In genomic region chr17:86970026-86970750, GRCm38 (mm10) we compare ENCODE assay signal across 36 mouse cellular contexts. TPM values are rescaled to one million over a fixed set of nuclear protein-coding genes. Genes with fewer than 3 reads are reported as not detected.
DNase-seq lines count a peak whose midpoint lies in the region; ATAC-seq and TF ChIP-seq lines count a peak whose summit lies in the region.
"Had no signal": no experiment of that assay in that cellular context is flagged by ENCODE, and none has a peak within 500 bp of the region (broad histone marks: within the 10 kb centered on the region; RNA-seq: fewer than 3 reads in every experiment).

No protein-coding gene starts in this region.

- 90% methylated on average over 15 of the region's 15 CpGs for WGBS in hindbrain, postnatal 0 days
- 94% methylated on average over 15 of the region's 15 CpGs for WGBS in hindbrain, embryonic 12.5 days
- 92% methylated on average over 15 of the region's 15 CpGs for WGBS in embryonic facial prominence, embryonic 13.5 days

- no peak for ATAC-seq in hindbrain, postnatal 0 days
- ATAC-seq in hindbrain, embryonic 12.5 days (ENCODE audit: low FRiP score): no peak
- ATAC-seq in embryonic facial prominence, embryonic 13.5 days (ENCODE audit: insufficient number of reproducible peaks, insufficient read depth, low FRiP score, low TSS enrichment, low read depth): no peak
- ATAC-seq: intestine, postnatal 0 days had no signal

- H3K27me3 ChIP-seq in hindbrain, postnatal 0 days (ENCODE audit: insufficient read depth, low read length): no peaks in the 10 kb centered on the region
- H3K27me3 ChIP-seq in hindbrain, embryonic 12.5 days: no peaks in the 10 kb centered on the region
- no peaks in the 10 kb centered on the region for H3K27me3 ChIP-seq in embryonic facial prominence, embryonic 13.5 days
- H3K27me3 ChIP-seq: hindbrain, embryonic 13.5 days; limb, embryonic 15.5 days had no signal

- no peak for DNase-seq in hindbrain, postnatal 0 days (ENCODE audit: low spot score)
- peak; percentile 51 for DNase-seq in thymus, postnatal 4 days
- DNase-seq in thymus, postnatal 25 days: no peak
- no peak for DNase-seq in lung, adult 18-20 months
- DNase-seq: adrenal gland, adult 2 months; adrenal gland, postnatal 36 days; cerebellum, adult 9-10 months; cerebellum, postnatal 36 days; embryo, embryonic 11 days; gastrocnemius, postnatal 14 days; kidney, adult 9 months; kidney, postnatal 10 days; layer of hippocampus, postnatal 36 days; lung, embryonic 14.5 days; lung, postnatal 14 days; retina, postnatal 1 day; right cerebral cortex, postnatal 14 days had no signal

- no peak overlapping the region for H3K4me2 ChIP-seq in hindbrain, postnatal 0 days (ENCODE audit: low read depth, low read length)
- no peak overlapping the region for H3K4me2 ChIP-seq in hindbrain, embryonic 12.5 days (replicated peaks)
- no peak overlapping the region for H3K4me2 ChIP-seq in embryonic facial prominence, embryonic 13.5 days
- H3K4me2 ChIP-seq: heart, embryonic 11.5 days; hindbrain, embryonic 13.5 days; limb, embryonic 15.5 days; lung, embryonic 14.5 days had no signal

- no peak overlapping the region for H3K9ac ChIP-seq in hindbrain, postnatal 0 days (replicated peaks; ENCODE audit: low read length)
- no peak overlapping the region; the same call in 1 of the 2 replicates for H3K9ac ChIP-seq in hindbrain, embryonic 12.5 days
- 0 out of 2 replicates have a peak overlapping the region, but pooled peaks have one; percentile 4 for H3K9ac ChIP-seq in embryonic facial prominence, embryonic 13.5 days
- H3K9ac ChIP-seq: hindbrain, embryonic 13.5 days; limb, embryonic 15.5 days; liver, embryonic 14.5 days; lung, embryonic 14.5 days had no signal

- TF ChIP-seq CTCF in hindbrain, postnatal 0 days (IDR thresholded peaks at IDR 0.05; ENCODE audit: low read depth): no peak

- H3K27ac ChIP-seq in hindbrain, postnatal 0 days: peak overlapping the region; percentile 49; the same call in 1 of the 2 replicates
- H3K27ac ChIP-seq in hindbrain, embryonic 12.5 days: no peak overlapping the region
- H3K27ac ChIP-seq in embryonic facial prominence, embryonic 13.5 days: no peak overlapping the region
- H3K27ac ChIP-seq: hindbrain, embryonic 13.5 days; limb, embryonic 10.5 days; limb, embryonic 15.5 days; liver, embryonic 14.5 days had no signal

- no peaks in the 10 kb centered on the region; the same call in 1 of the 2 replicates for H3K36me3 ChIP-seq in hindbrain, postnatal 0 days (ENCODE audit: insufficient read depth, low read length)
- no peaks in the 10 kb centered on the region for H3K36me3 ChIP-seq in hindbrain, embryonic 12.5 days
- peaks cover 40% of the 10 kb centered on the region for H3K36me3 ChIP-seq in embryonic facial prominence, embryonic 13.5 days

- no peak overlapping the region for H3K4me3 ChIP-seq in hindbrain, postnatal 0 days (ENCODE audit: low read length)
- no peak overlapping the region for H3K4me3 ChIP-seq in hindbrain, embryonic 12.5 days
- no peak overlapping the region for H3K4me3 ChIP-seq in embryonic facial prominence, embryonic 13.5 days
- H3K4me3 ChIP-seq: hindbrain, embryonic 13.5 days; limb, embryonic 10.5 days; limb, embryonic 15.5 days had no signal

- no peaks in the 10 kb centered on the region for H3K9me3 ChIP-seq in hindbrain, postnatal 0 days (ENCODE audit: low read length)
- no peaks in the 10 kb centered on the region for H3K9me3 ChIP-seq in hindbrain, embryonic 12.5 days (replicated peaks)
- H3K9me3 ChIP-seq in embryonic facial prominence, embryonic 13.5 days: no peaks in the 10 kb centered on the region
- H3K9me3 ChIP-seq: hindbrain, embryonic 13.5 days; limb, embryonic 10.5 days; limb, embryonic 15.5 days had no signal

- peaks cover 9% of the 10 kb centered on the region; the same call in 1 of the 2 replicates for H3K4me1 ChIP-seq in hindbrain, postnatal 0 days (ENCODE audit: insufficient read depth, low read length)
- peaks cover 8% of the 10 kb centered on the region for H3K4me1 ChIP-seq in hindbrain, embryonic 12.5 days
- H3K4me1 ChIP-seq in embryonic facial prominence, embryonic 13.5 days: peaks cover 40% of the 10 kb centered on the region

RNA-seq across cellular contexts. Expression of gene Rhoq, which starts 7.3 kb away (rescaled TPM):
- 24.1 and 51.7 TPM in 2 replicates for total RNA-seq in hindbrain, postnatal 0 days (2014; rRNA removed)
- polyA plus RNA-seq in hindbrain, postnatal 0 days (2015; fragmentation: Nextera tagmentation; extraction: Ambion mirVana): 5.9 and 6.7 TPM in 2 replicates
- polyA plus RNA-seq in hindbrain, embryonic 12.5 days (2016; fragmentation: Nextera tagmentation; extraction: Ambion mirVana): 16.3 and 19.2 TPM in 2 replicates
- 18.2 and 22.5 TPM in 2 replicates for polyA plus RNA-seq in embryonic facial prominence, embryonic 13.5 days (2015; fragmentation: Nextera tagmentation; extraction: Ambion mirVana)

RNA-seq across cellular contexts. Expression of gene Atp6v1e2, which starts 22.5 kb away (rescaled TPM):
- not detected in 2 replicates for total RNA-seq in hindbrain, postnatal 0 days (2014; rRNA removed)
- polyA plus RNA-seq in hindbrain, postnatal 0 days (2015; fragmentation: Nextera tagmentation; extraction: Ambion mirVana): 0.24 TPM in 1 of 2 replicates, not detected in the other
- polyA plus RNA-seq in hindbrain, embryonic 12.5 days (2016; fragmentation: Nextera tagmentation; extraction: Ambion mirVana): not detected in 2 replicates
- polyA plus RNA-seq in embryonic facial prominence, embryonic 13.5 days (2015; fragmentation: Nextera tagmentation; extraction: Ambion mirVana): not detected in 2 replicates
- total RNA-seq: adrenal gland, adult 2 months; adrenal gland, postnatal 36 days; ES-E14; gastrocnemius, postnatal 14 days; granulocyte monocyte progenitor cell, adult 5-6 weeks; heart, postnatal 36 days; layer of hippocampus, postnatal 36 days had no signal
- polyA plus RNA-seq: activated CD4-positive, CD25-positive, alpha-beta regulatory T cell, adult 4 months; adrenal gland, adult 2 months; embryonic facial prominence, embryonic 14.5 days; forebrain, embryonic 16.5 days; heart, embryonic 11.5 days; heart, embryonic 16.5 days; hindbrain, embryonic 13.5 days; intestine, postnatal 0 days; large intestine, adult 2 months; limb, embryonic 10.5 days; limb, embryonic 15.5 days; liver, embryonic 14.5 days; lung, embryonic 14.5 days; neural tube, embryonic 14.5 days; small intestine, adult 2 months had no signal

RNA-seq across cellular contexts. Expression of gene Tmem247, which starts 53.0 kb away (rescaled TPM):
- total RNA-seq in hindbrain, postnatal 0 days (2014; rRNA removed): not detected in 2 replicates
- polyA plus RNA-seq in hindbrain, postnatal 0 days (2015; fragmentation: Nextera tagmentation; extraction: Ambion mirVana): not detected in 2 replicates
- polyA plus RNA-seq in hindbrain, embryonic 12.5 days (2016; fragmentation: Nextera tagmentation; extraction: Ambion mirVana): not detected in 2 replicates
- polyA plus RNA-seq in embryonic facial prominence, embryonic 13.5 days (2015; fragmentation: Nextera tagmentation; extraction: Ambion mirVana): not detected in 2 replicates
- total RNA-seq: adrenal gland, adult 2 months; adrenal gland, postnatal 36 days; ES-E14; gastrocnemius, postnatal 14 days; granulocyte monocyte progenitor cell, adult 5-6 weeks; heart, postnatal 36 days; layer of hippocampus, postnatal 36 days had no signal
- polyA plus RNA-seq: activated CD4-positive, CD25-positive, alpha-beta regulatory T cell, adult 4 months; adrenal gland, adult 2 months; embryonic facial prominence, embryonic 14.5 days; forebrain, embryonic 16.5 days; heart, embryonic 11.5 days; heart, embryonic 16.5 days; hindbrain, embryonic 13.5 days; intestine, postnatal 0 days; large intestine, adult 2 months; limb, embryonic 10.5 days; limb, embryonic 15.5 days; liver, embryonic 14.5 days; lung, embryonic 14.5 days; neural tube, embryonic 14.5 days; small intestine, adult 2 months; stomach, embryonic 16.5 days had no signal

RNA-seq across cellular contexts. Expression of gene Pigf, which starts 55.0 kb away (rescaled TPM):
- total RNA-seq in hindbrain, postnatal 0 days (2014; rRNA removed): 12.8 and 15.7 TPM in 2 replicates
- 31.3 and 33.3 TPM in 2 replicates for polyA plus RNA-seq in hindbrain, postnatal 0 days (2015; fragmentation: Nextera tagmentation; extraction: Ambion mirVana)
- 30.9 and 32.6 TPM in 2 replicates for polyA plus RNA-seq in hindbrain, embryonic 12.5 days (2016; fragmentation: Nextera tagmentation; extraction: Ambion mirVana)
- 34.9 and 36.9 TPM in 2 replicates for polyA plus RNA-seq in embryonic facial prominence, embryonic 13.5 days (2015; fragmentation: Nextera tagmentation; extraction: Ambion mirVana)

RNA-seq across cellular contexts. Expression of gene Cript, which starts 55.2 kb away (rescaled TPM):
- total RNA-seq in hindbrain, postnatal 0 days (2014; rRNA removed): 37.3 and 53.7 TPM in 2 replicates
- 184 and 186 TPM in 2 replicates for polyA plus RNA-seq in hindbrain, postnatal 0 days (2015; fragmentation: Nextera tagmentation; extraction: Ambion mirVana)
- 188 and 190 TPM in 2 replicates for polyA plus RNA-seq in hindbrain, embryonic 12.5 days (2016; fragmentation: Nextera tagmentation; extraction: Ambion mirVana)
- 137 and 150 TPM in 2 replicates for polyA plus RNA-seq in embryonic facial prominence, embryonic 13.5 days (2015; fragmentation: Nextera tagmentation; extraction: Ambion mirVana)
